Comparison of ENCODE assay signal across 8 mouse cellular contexts in genomic region chr16:34095548-34096141, GRCm38 (mm10).
DNase-seq lines count a peak whose midpoint lies in the region; ATAC-seq lines count a peak whose summit lies in the region.

No protein-coding gene starts in this region.

- H3K36me3 ChIP-seq in embryonic facial prominence, embryonic 12.5 days: no peaks in the 10 kb centered on the region
- H3K36me3 ChIP-seq in heart, embryonic 10.5 days: peaks cover 10% of the 10 kb centered on the region; the same call in 1 of the 2 replicates
- H3K36me3 ChIP-seq in lung, embryonic 16.5 days (ENCODE audit: control insufficient read depth, insufficient read depth, low read length): no peaks in the 10 kb centered on the region

- H3K4me1 ChIP-seq in embryonic facial prominence, embryonic 12.5 days: peaks cover 21% of the 10 kb centered on the region
- peaks cover 36% of the 10 kb centered on the region for H3K4me1 ChIP-seq in heart, embryonic 10.5 days
- H3K4me1 ChIP-seq in lung, embryonic 16.5 days (replicated peaks; ENCODE audit: control insufficient read depth, insufficient read depth, low read length): peaks cover 15% of the 10 kb centered on the region

- peak; percentile 61 for ATAC-seq in embryonic facial prominence, embryonic 12.5 days (ENCODE audit: insufficient number of reproducible peaks, insufficient read depth, low FRiP score, low TSS enrichment)
- ATAC-seq in lung, embryonic 16.5 days (ENCODE audit: low read depth): peak; percentile 89
- peak; percentile 38; the same call in 1 of the 2 replicates for ATAC-seq in neutrophil, adult 5-6 weeks (ENCODE audit: extremely low read depth, insufficient number of reproducible peaks, low FRiP score, poor library complexity, severe bottlenecking)

- under 1% methylated on average over 34 of the region's 34 CpGs for WGBS in embryonic facial prominence, embryonic 12.5 days
- WGBS in heart, embryonic 10.5 days: 0% methylated on average over 34 of the region's 34 CpGs
- under 1% methylated on average over 34 of the region's 34 CpGs for WGBS in lung, embryonic 16.5 days

- H3K9me3 ChIP-seq in embryonic facial prominence, embryonic 12.5 days: no peaks in the 10 kb centered on the region
- H3K9me3 ChIP-seq in heart, embryonic 10.5 days: no peaks in the 10 kb centered on the region
- no peaks in the 10 kb centered on the region for H3K9me3 ChIP-seq in lung, embryonic 16.5 days (ENCODE audit: control insufficient read depth, low read length)

- peak overlapping the region; percentile 30; the same call in 1 of the 2 replicates for H3K27ac ChIP-seq in embryonic facial prominence, embryonic 12.5 days
- peak overlapping the region; percentile 90 for H3K27ac ChIP-seq in heart, embryonic 10.5 days
- H3K27ac ChIP-seq in lung, embryonic 16.5 days (ENCODE audit: low read length): peak overlapping the region; percentile 53

- peaks cover 4% of the 10 kb centered on the region; the same call in 1 of the 2 replicates for H3K27me3 ChIP-seq in embryonic facial prominence, embryonic 12.5 days
- no peaks in the 10 kb centered on the region for H3K27me3 ChIP-seq in heart, embryonic 10.5 days (ENCODE audit: insufficient read depth, poor library complexity, severe bottlenecking)
- no peaks in the 10 kb centered on the region for H3K27me3 ChIP-seq in lung, embryonic 16.5 days (ENCODE audit: control insufficient read depth, insufficient read depth, low read depth, low read length)

- peak overlapping the region; percentile 56 for H3K9ac ChIP-seq in embryonic facial prominence, embryonic 12.5 days
- peak overlapping the region; percentile 77 for H3K9ac ChIP-seq in lung, embryonic 16.5 days (ENCODE audit: low read length)

- DNase-seq in cerebellum, postnatal 25 days: peak; percentile 35 to 49
- DNase-seq in cerebellum, adult 11-12 months: no peak
- peak; percentile 92 for DNase-seq in heart, embryonic 10.5 days (ENCODE audit: low spot score)
- DNase-seq in kidney, adult 8-10 months: peak; percentile 85 to 86
- DNase-seq in thymus, postnatal 0 days (ENCODE audit: low spot score): peak; percentile 49

- peak overlapping the region; percentile 49 for H3K4me3 ChIP-seq in embryonic facial prominence, embryonic 12.5 days
- H3K4me3 ChIP-seq in heart, embryonic 10.5 days: peak overlapping the region; percentile 80
- H3K4me3 ChIP-seq in lung, embryonic 16.5 days (ENCODE audit: low read length): peak overlapping the region; percentile 76

- H3K4me2 ChIP-seq in embryonic facial prominence, embryonic 12.5 days (replicated peaks): peak overlapping the region; percentile 87
- H3K4me2 ChIP-seq in lung, embryonic 16.5 days (ENCODE audit: low read depth, low read length): peak overlapping the region; percentile 90

Comparison
In these comparisons a context has a peak if more than half of its experiments do, and no peak if none do; other contexts are left out.
1. ATAC-seq: peak in every context shown above with its lines; median percentile 89 in lung, embryonic 16.5 days; 61 in embryonic facial prominence, embryonic 12.5 days; 38 in neutrophil, adult 5-6 weeks.
2. H3K27ac ChIP-seq: peak in every context shown above with its lines; median percentile 90 in heart, embryonic 10.5 days; 53 in lung, embryonic 16.5 days; 30 in embryonic facial prominence, embryonic 12.5 days.